Mouse (Mus musculus): Measurements from ENCODE around the gene Clcnka. TPM values are rescaled to one million over a fixed set of nuclear protein-coding genes. Genes with fewer than 3 reads are reported as not detected.
A peak's percentile ranks its signal among the peaks of the same experiment; 100 is the strongest.

Gene Clcnka
- polyA plus RNA-seq, 1 experiment from 2014 or later, result not detected

DNA sequence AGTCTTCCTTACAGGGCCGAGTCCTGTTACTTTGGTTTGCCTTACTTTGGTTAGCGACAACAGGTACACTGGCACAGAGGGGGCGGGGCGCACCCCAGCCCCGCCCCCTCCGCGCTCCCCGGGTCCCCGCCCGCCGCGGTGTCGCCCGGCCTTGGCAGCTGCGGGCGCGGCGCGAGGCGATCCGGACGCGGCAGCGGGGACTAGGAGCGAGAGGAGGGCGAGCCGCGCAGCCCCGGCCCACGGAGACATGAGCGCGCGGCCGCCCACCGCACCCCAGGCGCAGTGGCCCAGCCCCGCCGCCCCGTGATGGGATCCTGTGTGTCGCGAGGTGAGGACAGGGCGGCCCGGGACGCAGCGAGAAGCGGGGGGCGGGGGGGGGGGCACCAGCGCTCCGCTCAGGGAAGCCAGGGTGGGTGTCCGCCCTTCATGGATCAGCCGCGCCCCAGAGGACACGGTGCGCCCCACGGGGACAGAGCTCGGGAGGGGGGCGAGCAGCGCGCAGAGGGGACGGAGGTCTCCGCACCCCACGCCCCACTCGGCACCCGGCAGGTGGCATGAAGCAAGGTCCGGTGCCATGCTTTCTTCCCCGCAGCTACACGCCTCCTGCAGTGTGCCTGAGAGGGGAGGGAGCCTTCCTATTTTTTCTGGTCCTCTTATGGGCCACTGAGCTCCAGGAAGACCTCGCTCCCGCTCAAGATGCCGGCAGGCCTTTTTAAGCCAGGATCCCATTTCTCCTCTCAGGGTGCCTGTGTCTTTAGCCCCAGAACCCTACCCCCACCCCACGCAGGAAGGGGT lies 30.3 kb downstream of the Clcnka start, which contains the start of gene Fam131c:
TSS of gene Fam131c (plus strand) at position 224 of the 795 bp plus-strand sequence.
- Histone ChIP-seq H3K27me3 (replicated peaks; ENCODE audit: control insufficient read depth, insufficient read depth, low read length) (no peaks in the 10 kb centered on the region), H3K9ac (ENCODE audit: low read depth, low read length) (peak within 1 kb of the TSS; percentile 56), H3K4me1 (replicated peaks; ENCODE audit: control insufficient read depth, insufficient read depth, low read length) (0 out of 2 replicates have a peak, but pooled peaks cover 10% of the 10 kb centered on the region), H3K27ac (ENCODE audit: low read depth, low read length) (no peak within 1 kb of the TSS), H3K4me3 (ENCODE audit: low read depth, low read length) (peak within 1 kb of the TSS; percentile 48), H3K9me3 (ENCODE audit: control insufficient read depth) (no peaks in the 10 kb centered on the region), H3K36me3 (ENCODE audit: control insufficient read depth, insufficient read depth) (no peaks in the 10 kb centered on the region), H3K4me2 (replicated peaks; ENCODE audit: low read depth) (peak within 1 kb of the TSS; percentile 84)
- TF ChIP-seq CTCF (IDR thresholded peaks at IDR 0.05; ENCODE audit: low read depth), result no peak
- 2% methylated on average over 52 of the region's 71 CpGs for WGBS
- peak; percentile 57 for ATAC-seq

DNA sequence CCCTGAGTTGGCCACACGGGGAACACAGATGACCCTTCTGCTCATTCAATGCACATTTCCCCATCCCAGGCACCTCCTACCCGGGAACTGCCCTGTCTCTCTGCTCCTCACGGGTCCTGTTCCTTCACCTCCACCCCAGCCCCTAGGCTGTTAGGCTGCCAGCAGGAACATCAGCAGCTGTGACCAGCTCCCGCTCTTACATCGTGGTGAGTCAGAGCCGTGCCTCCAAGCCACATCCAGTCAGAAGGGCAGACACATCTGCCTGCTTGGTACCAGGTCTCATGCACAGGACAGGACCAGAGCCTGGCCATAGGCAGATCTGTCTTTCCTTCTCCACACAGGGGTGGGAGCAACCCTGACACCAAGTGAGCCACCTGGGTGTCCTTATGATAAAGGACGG lies 32.6 kb downstream of the Clcnka start:
- Histone ChIP-seq H3K27ac (ENCODE audit: low read depth, low read length) (no peak overlapping the region), H3K9me3 (ENCODE audit: control insufficient read depth) (no peaks in the 10 kb centered on the region), H3K27me3 (replicated peaks; ENCODE audit: control insufficient read depth, insufficient read depth, low read length) (no peaks in the 10 kb centered on the region), H3K9ac (ENCODE audit: low read depth, low read length) (no peak overlapping the region), H3K36me3 (ENCODE audit: control insufficient read depth, insufficient read depth) (no peaks in the 10 kb centered on the region), H3K4me1 (replicated peaks; ENCODE audit: control insufficient read depth, insufficient read depth, low read length) (0 out of 2 replicates have a peak, but pooled peaks cover 10% of the 10 kb centered on the region), H3K4me3 (ENCODE audit: low read depth, low read length) (no peak overlapping the region), H3K4me2 (replicated peaks; ENCODE audit: low read depth) (no peak overlapping the region)
- no peak for TF ChIP-seq CTCF (IDR thresholded peaks at IDR 0.05; ENCODE audit: low read depth)
- WGBS, result 64% methylated on average over 7 of the region's 7 CpGs
- no peak for ATAC-seq

DNA sequence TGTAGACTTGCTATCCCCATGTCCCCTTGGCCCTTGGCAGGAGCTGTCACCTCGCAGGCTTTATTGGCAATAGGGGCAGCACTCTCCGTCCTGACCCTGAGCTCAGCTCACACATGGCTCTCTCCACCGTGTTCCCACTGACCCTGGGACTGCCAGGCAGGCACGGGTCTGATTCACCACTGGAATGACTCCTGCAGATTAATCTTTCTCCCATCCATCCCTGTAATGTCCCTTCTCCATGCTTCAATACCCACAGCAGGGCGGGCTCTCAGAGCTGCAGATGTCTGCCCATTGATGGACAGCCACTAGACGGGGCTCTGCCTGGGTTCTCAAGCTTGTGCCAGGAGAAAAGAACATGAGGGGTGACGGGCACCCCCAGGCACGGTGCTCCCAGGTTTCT lies 33.4 kb downstream of the Clcnka start:
- no peak overlapping the region for H3K27ac ChIP-seq (ENCODE audit: low read depth, low read length)
- TF ChIP-seq CTCF (IDR thresholded peaks at IDR 0.05; ENCODE audit: low read depth), result no peak
- no peak overlapping the region for H3K9ac ChIP-seq (ENCODE audit: low read depth, low read length)
- H3K9me3 ChIP-seq (ENCODE audit: control insufficient read depth), result no peaks in the 10 kb centered on the region
- no peak overlapping the region for H3K4me2 ChIP-seq (replicated peaks; ENCODE audit: low read depth)
- no peaks in the 10 kb centered on the region for H3K36me3 ChIP-seq (ENCODE audit: control insufficient read depth, insufficient read depth)
- H3K27me3 ChIP-seq (replicated peaks; ENCODE audit: control insufficient read depth, insufficient read depth, low read length), result no peaks in the 10 kb centered on the region
- 67% methylated on average over 8 of the region's 8 CpGs for WGBS
- H3K4me1 ChIP-seq (replicated peaks; ENCODE audit: control insufficient read depth, insufficient read depth, low read length), result 0 out of 2 replicates have a peak, but pooled peaks cover 10% of the 10 kb centered on the region
- no peak for ATAC-seq
- H3K4me3 ChIP-seq (ENCODE audit: low read depth, low read length), result no peak overlapping the region

DNA sequence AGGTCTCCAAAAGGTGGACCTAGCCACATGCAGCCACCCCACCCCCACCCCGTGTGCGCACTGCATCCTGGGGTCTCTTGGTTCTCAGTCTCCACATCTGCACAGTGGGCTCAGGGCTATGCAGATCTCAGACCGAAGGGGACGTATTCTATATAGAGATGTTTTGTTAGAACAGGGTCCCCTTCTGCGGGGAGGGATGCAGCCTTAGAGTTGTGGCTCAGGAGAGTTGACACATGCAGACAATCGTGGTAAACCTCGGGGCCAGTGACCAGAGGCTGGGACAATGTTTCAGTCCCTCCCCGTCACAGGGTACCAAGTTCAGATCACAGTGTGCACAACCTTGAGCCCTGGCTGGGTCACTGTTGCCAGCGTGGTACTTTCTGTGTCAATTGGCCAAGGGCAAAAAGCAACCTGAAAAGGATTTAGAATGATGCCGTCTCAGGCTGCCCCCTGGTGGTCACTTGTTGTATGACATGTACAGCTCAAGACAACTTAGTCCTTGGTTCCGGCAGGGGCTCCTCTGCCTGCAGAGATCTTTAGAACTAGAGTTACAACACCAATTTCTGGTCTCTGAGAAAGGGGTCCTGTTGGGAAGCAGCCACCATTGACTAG lies 35.5 kb downstream of the Clcnka start:
- Histone ChIP-seq H3K4me1 (replicated peaks; ENCODE audit: control insufficient read depth, insufficient read depth, low read length) (0 out of 2 replicates have a peak, but pooled peaks cover 7% of the 10 kb centered on the region), H3K4me3 (ENCODE audit: low read depth, low read length) (no peak overlapping the region), H3K36me3 (ENCODE audit: control insufficient read depth, insufficient read depth) (no peaks in the 10 kb centered on the region), H3K9ac (ENCODE audit: low read depth, low read length) (no peak overlapping the region), H3K27ac (ENCODE audit: low read depth, low read length) (no peak overlapping the region), H3K27me3 (replicated peaks; ENCODE audit: control insufficient read depth, insufficient read depth, low read length) (no peaks in the 10 kb centered on the region), H3K9me3 (ENCODE audit: control insufficient read depth) (no peaks in the 10 kb centered on the region), H3K4me2 (replicated peaks; ENCODE audit: low read depth) (no peak overlapping the region)
- TF ChIP-seq CTCF (IDR thresholded peaks at IDR 0.05; ENCODE audit: low read depth), result peak; percentile 93
- ATAC-seq, result peak; percentile 66
- WGBS, result 26% methylated on average over 11 of the region's 11 CpGs

DNA sequence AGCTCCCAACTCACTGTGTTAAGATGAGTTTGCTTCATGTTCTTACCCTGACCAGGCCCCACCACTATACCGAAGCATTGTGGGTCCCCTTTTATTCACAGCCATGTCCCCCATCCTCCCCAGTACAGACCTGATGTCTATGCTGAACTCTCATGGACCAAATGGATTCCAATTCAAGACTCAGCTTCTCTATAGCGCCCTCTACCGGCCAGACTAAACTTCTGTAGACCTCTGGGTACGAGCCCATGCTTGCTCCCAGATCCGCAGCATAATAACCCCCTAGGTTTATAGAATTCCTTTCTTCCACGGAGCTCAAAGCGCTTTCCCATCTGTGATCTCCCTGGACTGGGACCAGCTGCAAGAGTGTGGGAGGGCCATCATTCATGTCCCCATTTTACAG lies 37.7 kb downstream of the Clcnka start:
- peak; percentile 75 for TF ChIP-seq CTCF (IDR thresholded peaks at IDR 0.05; ENCODE audit: low read depth)

DNA sequence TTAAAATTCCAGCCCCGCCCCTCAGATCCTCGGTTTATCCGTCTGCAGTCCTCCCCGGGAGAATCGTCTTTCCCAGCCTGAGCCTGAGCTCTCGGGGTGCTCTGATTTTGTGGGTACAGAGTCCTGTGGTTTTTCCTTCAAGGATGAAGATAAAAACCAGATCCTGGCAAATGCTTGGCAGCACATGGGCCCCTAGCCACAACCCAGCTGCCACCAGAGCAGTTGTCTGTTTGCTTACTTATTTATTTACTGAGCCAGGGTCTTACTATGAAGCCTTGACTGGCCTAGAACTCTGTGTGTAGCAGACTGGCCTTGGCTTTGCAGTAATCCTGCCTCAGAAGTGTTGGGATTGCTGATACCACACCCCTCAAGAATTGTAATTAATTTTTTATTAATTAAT lies 39.3 kb downstream of the Clcnka start:
- Histone ChIP-seq H3K4me2 (replicated peaks; ENCODE audit: low read depth) (no peak overlapping the region), H3K27me3 (replicated peaks; ENCODE audit: control insufficient read depth, insufficient read depth, low read length) (no peaks in the 10 kb centered on the region), H3K27ac (ENCODE audit: low read depth, low read length) (no peak overlapping the region), H3K4me3 (ENCODE audit: low read depth, low read length) (no peak overlapping the region), H3K9me3 (ENCODE audit: control insufficient read depth) (no peaks in the 10 kb centered on the region), H3K36me3 (ENCODE audit: control insufficient read depth, insufficient read depth) (no peaks in the 10 kb centered on the region), H3K4me1 (replicated peaks; ENCODE audit: control insufficient read depth, insufficient read depth, low read length) (no peaks in the 10 kb centered on the region), H3K9ac (ENCODE audit: low read depth, low read length) (no peak overlapping the region)
- no peak for TF ChIP-seq CTCF (IDR thresholded peaks at IDR 0.05; ENCODE audit: low read depth)
- WGBS, result 80% methylated on average over 6 of the region's 6 CpGs
- no peak for ATAC-seq

More for the DNA sequence above, 37.7 kb downstream of the Clcnka start:
- 45% methylated on average over 7 of the region's 7 CpGs for WGBS
- Histone ChIP-seq H3K4me3 (ENCODE audit: low read depth, low read length) (no peak overlapping the region), H3K36me3 (ENCODE audit: control insufficient read depth, insufficient read depth) (no peaks in the 10 kb centered on the region), H3K9ac (ENCODE audit: low read depth, low read length) (no peak overlapping the region), H3K4me2 (replicated peaks; ENCODE audit: low read depth) (no peak overlapping the region), H3K9me3 (ENCODE audit: control insufficient read depth) (no peaks in the 10 kb centered on the region), H3K27me3 (replicated peaks; ENCODE audit: control insufficient read depth, insufficient read depth, low read length) (no peaks in the 10 kb centered on the region), H3K4me1 (replicated peaks; ENCODE audit: control insufficient read depth, insufficient read depth, low read length) (no peaks in the 10 kb centered on the region), H3K27ac (ENCODE audit: low read depth, low read length) (no peak overlapping the region)
- no peak for ATAC-seq
